ENCODE assay signal across 8 mouse cellular contexts in genomic region chr11:59624017-59624630, GRCm38 (mm10). TPM values are rescaled to one million over a fixed set of nuclear protein-coding genes. Genes with fewer than 3 reads are reported as not detected.
DNase-seq lines count a peak whose midpoint lies in the region; TF ChIP-seq lines count a peak whose summit lies in the region.
"Had no signal": no experiment of that assay in that cellular context is flagged by ENCODE, and none has a peak within 500 bp of the region (broad histone marks: within the 10 kb centered on the region; RNA-seq: fewer than 3 reads in every experiment).

No protein-coding gene starts in this region.

- peak; percentile 48 for TF ChIP-seq CTCF in E14TG2a.4 (conservative IDR thresholded peaks at IDR 0.05; ENCODE audit: low read length)
- TF ChIP-seq CTCF in lung, adult 2 months (IDR thresholded peaks at IDR 0.05; ENCODE audit: insufficient read depth, low read length): peak; percentile 81

- H3K36me3 ChIP-seq in E14TG2a.4 (ENCODE audit: insufficient read depth, low read length): no peaks in the 10 kb centered on the region

- H3K9me3 ChIP-seq in E14TG2a.4 (ENCODE audit: low read length): no peaks in the 10 kb centered on the region
- H3K9me3 ChIP-seq: megakaryocyte, embryonic 14.5 days had no signal

- TF ChIP-seq POLR2A in lung, adult 2 months (IDR thresholded peaks at IDR 0.05; ENCODE audit: borderline replicate concordance, extremely low read depth, low read depth, low read length): no peak

- no peaks in the 10 kb centered on the region for H3K4me1 ChIP-seq in E14TG2a.4 (replicated peaks; ENCODE audit: low read depth, low read length)
- H3K4me1 ChIP-seq in lung, adult 2 months (ENCODE audit: control insufficient read depth, insufficient read depth, low read length): no peaks in the 10 kb centered on the region

- DNase-seq in R1 (ENCODE audit: low read depth, low spot score): peak; percentile 48
- peak; percentile 73 for DNase-seq in embryo, embryonic 11 days
- peak; percentile 24 to 63 for DNase-seq in heart, adult 9 months (ENCODE audit: low spot score in 2 of 2)
- peak; percentile 63 to 67 for DNase-seq in kidney, postnatal 25 days
- DNase-seq in lung, adult 2 months: peak; percentile 55
- peak; percentile 48 for DNase-seq in right cerebral cortex, postnatal 25 days

- H3K27me3 ChIP-seq in E14TG2a.4 (ENCODE audit: insufficient read depth, low read length): no peaks in the 10 kb centered on the region; the same call in 1 of the 2 replicates

- H3K4me3 ChIP-seq in E14TG2a.4 (replicated peaks; ENCODE audit: low read length): no peak overlapping the region
- H3K4me3 ChIP-seq in lung, adult 2 months (replicated peaks; ENCODE audit: extremely low read depth, low read depth, low read length): no peak overlapping the region
- H3K4me3 ChIP-seq: megakaryocyte, embryonic 14.5 days had no signal

- WGBS in lung, adult 2 months: 23% methylated on average over 6 of the region's 6 CpGs

RNA-seq across cellular contexts. Expression of gene Olfr223, which starts 31.0 kb away (rescaled TPM):
- polyA plus RNA-seq in lung, adult 2 months (2012; rRNA removed): not detected in 2 replicates

RNA-seq across cellular contexts. Expression of gene Mprip, which starts 37.0 kb away (rescaled TPM):
- polyA plus RNA-seq in lung, adult 2 months (2012; rRNA removed): 164 and 239 TPM in 2 replicates

RNA-seq across cellular contexts. Expression of gene Olfr222, which starts 48.1 kb away (rescaled TPM):
- not detected in 2 replicates for polyA plus RNA-seq in lung, adult 2 months (2012; rRNA removed)
